Mouse (Mus musculus): Measurements from ENCODE around the gene Lrch4. TPM values are rescaled to one million over a fixed set of nuclear protein-coding genes. Genes with fewer than 3 reads are reported as not detected.
A peak's percentile ranks its signal among the peaks of the same experiment; 100 is the strongest.

Gene Lrch4
- total RNA-seq (2014; fragmentation: Nextera tagmentation) (92.8 and 98.9 TPM in 2 replicates), total RNA-seq (2017) (20.6 and 23.3 TPM in 2 replicates), polyA plus RNA-seq (2012) (192 and 269 TPM in 2 replicates)

GRCm38 (mm10) chr5:137628498-137629305 is at the start of gene Lrch4, which contains the start of the genes Fbxo24 and Gm20605:
TSS of gene Lrch4 (plus strand) at chr5:137629121.
TSS of gene Fbxo24 (minus strand) at chr5:137629002.
TSS of gene Gm20605 (plus strand) at chr5:137629175.
- peaks cover 64% of the 10 kb centered on the region for H3K4me1 ChIP-seq (ENCODE audit: insufficient read depth, low read depth, low read length)
- ATAC-seq (ENCODE audit: extremely low read depth, insufficient number of reproducible peaks, low FRiP score, poor library complexity, severe bottlenecking) (peak; percentile 80), DNase-seq (ENCODE audit: low spot score) (peak; percentile 100)
- no peaks in the 10 kb centered on the region for H3K9me3 ChIP-seq (replicated peaks)
- H3K4me3 ChIP-seq (ENCODE audit: low read depth, low read length) = peak within 1 kb of the TSS; percentile 88
- no peak for TF ChIP-seq GATA1 (IDR thresholded peaks at IDR 0.05; ENCODE audit: borderline replicate concordance, low read length)
- no peak for TF ChIP-seq TAL1 (conservative IDR thresholded peaks at IDR 0.05; ENCODE audit: low read depth, low read length)
- TF ChIP-seq POLR2AphosphoS5 (IDR thresholded peaks at IDR 0.05; ENCODE audit: insufficient replicate concordance, low read depth, low read length) = no peak
- TF ChIP-seq GATA2 (IDR thresholded peaks at IDR 0.05; ENCODE audit: borderline replicate concordance, low read depth, low read length) = no peak
- TF ChIP-seq CTCF (IDR thresholded peaks at IDR 0.05; ENCODE audit: low read depth, low read length) = no peak
- peaks cover 10% of the 10 kb centered on the region; the same call in 1 of the 2 replicates for H3K27me3 ChIP-seq (ENCODE audit: insufficient read depth, low read length)
- H3K36me3 ChIP-seq (replicated peaks) = peaks cover 37% of the 10 kb centered on the region

DNA sequence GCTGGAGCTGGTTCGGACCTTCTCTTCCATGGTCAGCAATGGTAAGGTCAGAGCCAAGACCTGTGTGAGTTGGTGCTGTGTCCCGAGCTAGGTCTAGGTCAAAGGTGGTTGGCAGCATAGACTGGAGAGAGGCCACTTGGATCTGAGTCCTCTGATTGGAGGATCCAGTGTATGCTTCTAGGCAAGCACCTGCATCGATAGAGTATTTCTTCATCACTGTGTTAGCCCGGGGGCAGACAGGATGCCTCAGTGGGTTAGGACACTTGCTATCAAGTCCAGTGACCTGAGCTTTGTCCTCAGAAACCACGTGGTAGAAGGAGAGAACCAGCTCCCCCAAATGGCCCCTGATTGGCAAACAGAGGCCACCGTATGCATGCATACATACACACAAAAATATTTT is 48.7 kb upstream of the Lrch4 start:
- Histone ChIP-seq H3K4me3 (ENCODE audit: low read depth, low read length) (no peak overlapping the region), H3K9me3 (replicated peaks) (peaks cover 2% of the 10 kb centered on the region; the same call in 1 of the 2 replicates), H3K36me3 (replicated peaks) (peaks cover 90% of the 10 kb centered on the region), H3K27me3 (ENCODE audit: insufficient read depth, low read length) (no peaks in the 10 kb centered on the region), H3K4me1 (ENCODE audit: insufficient read depth, low read depth, low read length) (peaks cover 51% of the 10 kb centered on the region)
- TF ChIP-seq GATA1 (IDR thresholded peaks at IDR 0.05; ENCODE audit: borderline replicate concordance, low read length) (no peak), TAL1 (conservative IDR thresholded peaks at IDR 0.05; ENCODE audit: low read depth, low read length) (no peak), CTCF (IDR thresholded peaks at IDR 0.05; ENCODE audit: low read depth, low read length) (no peak), POLR2AphosphoS5 (IDR thresholded peaks at IDR 0.05; ENCODE audit: insufficient replicate concordance, low read depth, low read length) (no peak), GATA2 (IDR thresholded peaks at IDR 0.05; ENCODE audit: borderline replicate concordance, low read depth, low read length) (no peak)
- ATAC-seq (ENCODE audit: extremely low read depth, insufficient number of reproducible peaks, low FRiP score, poor library complexity, severe bottlenecking) (no peak), DNase-seq (ENCODE audit: low spot score) (no peak)

GRCm38 (mm10) chr5:137582702-137583101 is 46.2 kb upstream of the Lrch4 start:
- Histone ChIP-seq H3K9me3 (replicated peaks) (peaks cover 18% of the 10 kb centered on the region), H3K36me3 (replicated peaks) (peaks cover 97% of the 10 kb centered on the region), H3K4me1 (ENCODE audit: insufficient read depth, low read depth, low read length) (peaks cover 38% of the 10 kb centered on the region), H3K27me3 (ENCODE audit: insufficient read depth, low read length) (peaks cover 2% of the 10 kb centered on the region; the same call in 1 of the 2 replicates), H3K4me3 (ENCODE audit: low read depth, low read length) (no peak overlapping the region)
- ATAC-seq (ENCODE audit: extremely low read depth, insufficient number of reproducible peaks, low FRiP score, poor library complexity, severe bottlenecking) = no peak
- TF ChIP-seq TAL1 (conservative IDR thresholded peaks at IDR 0.05; ENCODE audit: low read depth, low read length) (no peak), POLR2AphosphoS5 (IDR thresholded peaks at IDR 0.05; ENCODE audit: insufficient replicate concordance, low read depth, low read length) (no peak), GATA2 (IDR thresholded peaks at IDR 0.05; ENCODE audit: borderline replicate concordance, low read depth, low read length) (no peak), GATA1 (IDR thresholded peaks at IDR 0.05; ENCODE audit: borderline replicate concordance, low read length) (no peak), CTCF (IDR thresholded peaks at IDR 0.05; ENCODE audit: low read depth, low read length) (no peak)
- no peak for DNase-seq (ENCODE audit: low spot score)

- Histone ChIP-seq H3K4me3 (ENCODE audit: low read depth, low read length) (no peak overlapping the region), H3K4me1 (ENCODE audit: insufficient read depth, low read depth, low read length) (peaks cover 29% of the 10 kb centered on the region), H3K27me3 (ENCODE audit: insufficient read depth, low read length) (peaks cover 2% of the 10 kb centered on the region; the same call in 1 of the 2 replicates), H3K36me3 (replicated peaks) (peaks cover 92% of the 10 kb centered on the region), H3K9me3 (replicated peaks) (peaks cover 19% of the 10 kb centered on the region)
- no peak for ATAC-seq (ENCODE audit: extremely low read depth, insufficient number of reproducible peaks, low FRiP score, poor library complexity, severe bottlenecking)
- DNase-seq (ENCODE audit: low spot score) = no peak
- no peak for TF ChIP-seq POLR2AphosphoS5 (IDR thresholded peaks at IDR 0.05; ENCODE audit: insufficient replicate concordance, low read depth, low read length)
- TF ChIP-seq TAL1 (conservative IDR thresholded peaks at IDR 0.05; ENCODE audit: low read depth, low read length) = no peak
- TF ChIP-seq CTCF (IDR thresholded peaks at IDR 0.05; ENCODE audit: low read depth, low read length) = no peak
- no peak for TF ChIP-seq GATA2 (IDR thresholded peaks at IDR 0.05; ENCODE audit: borderline replicate concordance, low read depth, low read length)
- TF ChIP-seq GATA1 (IDR thresholded peaks at IDR 0.05; ENCODE audit: borderline replicate concordance, low read length) = no peak
These were observed 45.2 kb upstream of the Lrch4 start for GRCm38 (mm10) chr5:137583670-137584169.

- ATAC-seq (ENCODE audit: extremely low read depth, insufficient number of reproducible peaks, low FRiP score, poor library complexity, severe bottlenecking) (no peak), DNase-seq (ENCODE audit: low spot score) (no peak)
- H3K4me3 ChIP-seq (ENCODE audit: low read depth, low read length) = no peak overlapping the region
- no peak for TF ChIP-seq POLR2AphosphoS5 (IDR thresholded peaks at IDR 0.05; ENCODE audit: insufficient replicate concordance, low read depth, low read length)
- peak; percentile 39; the same call in 1 of the 2 replicates for TF ChIP-seq CTCF (IDR thresholded peaks at IDR 0.05; ENCODE audit: low read depth, low read length)
- H3K27me3 ChIP-seq (ENCODE audit: insufficient read depth, low read length) = peaks cover 2% of the 10 kb centered on the region; the same call in 1 of the 2 replicates
- H3K4me1 ChIP-seq (ENCODE audit: insufficient read depth, low read depth, low read length) = peaks cover 16% of the 10 kb centered on the region
- H3K36me3 ChIP-seq (replicated peaks) = peaks cover 79% of the 10 kb centered on the region
- peaks cover 19% of the 10 kb centered on the region for H3K9me3 ChIP-seq (replicated peaks)
These were observed 43.9 kb upstream of the Lrch4 start for GRCm38 (mm10) chr5:137584976-137585375.

DNA sequence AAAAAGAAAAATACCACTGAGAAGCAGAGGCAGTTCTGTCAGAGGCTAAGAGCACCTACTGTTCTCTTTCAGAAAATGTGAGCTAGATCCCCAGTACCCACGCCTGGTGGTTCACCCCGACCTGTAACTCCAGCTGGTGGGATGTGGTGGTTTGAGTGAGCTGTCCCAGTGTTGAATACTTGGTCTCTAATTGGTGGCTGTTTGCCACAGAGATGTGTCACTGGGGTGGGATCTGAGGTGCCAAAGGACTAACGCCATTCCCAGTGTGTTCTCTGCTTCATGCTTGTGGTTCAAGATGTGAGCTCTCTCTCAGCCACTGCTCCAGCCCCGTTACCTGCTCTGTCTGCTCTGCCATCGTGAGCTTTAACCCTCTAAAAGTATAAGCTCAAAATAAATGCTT is 38.4 kb upstream of the Lrch4 start:
- H3K4me3 ChIP-seq (ENCODE audit: low read depth, low read length) = no peak overlapping the region
- no peak for DNase-seq (ENCODE audit: low spot score)
- peaks cover 28% of the 10 kb centered on the region for H3K36me3 ChIP-seq (replicated peaks)
- ATAC-seq (ENCODE audit: extremely low read depth, insufficient number of reproducible peaks, low FRiP score, poor library complexity, severe bottlenecking) = no peak
- peaks cover 17% of the 10 kb centered on the region for H3K9me3 ChIP-seq (replicated peaks)
- no peak for TF ChIP-seq CTCF (IDR thresholded peaks at IDR 0.05; ENCODE audit: low read depth, low read length)
- no peak for TF ChIP-seq GATA2 (IDR thresholded peaks at IDR 0.05; ENCODE audit: borderline replicate concordance, low read depth, low read length)
- TF ChIP-seq POLR2AphosphoS5 (IDR thresholded peaks at IDR 0.05; ENCODE audit: insufficient replicate concordance, low read depth, low read length) = no peak
- TF ChIP-seq TAL1 (conservative IDR thresholded peaks at IDR 0.05; ENCODE audit: low read depth, low read length) = no peak
- TF ChIP-seq GATA1 (IDR thresholded peaks at IDR 0.05; ENCODE audit: borderline replicate concordance, low read length) = no peak
- H3K27me3 ChIP-seq (ENCODE audit: insufficient read depth, low read length) = peaks cover 4% of the 10 kb centered on the region; the same call in 1 of the 2 replicates
- H3K4me1 ChIP-seq (ENCODE audit: insufficient read depth, low read depth, low read length) = peaks cover 2% of the 10 kb centered on the region; the same call in 1 of the 2 replicates
